Mouse (Mus musculus) skeletal muscle tissue, adult 2 months (tissue): ENCODE data around the gene Gm21541.
"Not testable (repeated sequence)": the region's sequence is repeated elsewhere in the genome, so short reads cannot be mapped to it uniquely, and the experiment has no call there.

Source experiments
- DNase-seq: peaks from one replicate; pipeline ENCODE4 v3.0.0-alpha.2; 2012; ENCODE audit warnings: low read depth, low spot score

Gm21541 gene

GRCm38 (mm10) chr4:41903310-41903709, at the start of gene Gm21541:
TSS of gene Gm21541 (plus strand) at chr4:41903610.
- not testable (repeated sequence) for DNase-seq

GRCm38 (mm10) chr4:41941272-41941671, 37.9 kb downstream of the Gm21541 start, which contains the start of gene Gm20878:
TSS of gene Gm20878 (plus strand) at chr4:41941572.
- not testable (repeated sequence) for DNase-seq
